Mouse (Mus musculus) frontal cortex, adult 2 months (tissue): Measurements from ENCODE around the gene Chrnd. TPM values are rescaled to one million over a fixed set of nuclear protein-coding genes. Genes with fewer than 3 reads are reported as not detected.

Experiments
- DNase-seq, 2 experiments: peaks; one replicate each; pipeline ENCODE4 v3.0.0; 2022; ENCODE audit warnings: low spot score in 1 of 2; ENCODE audit errors: extremely low spot score in 1 of 2
- polyA plus RNA-seq: library from polyadenylated mRNA; depleted of rRNA; stranded (reverse); fragments of >200 nt; gene quantifications from 2 replicates; pipeline ENCODE4 v1.2.3, GENCODE M21; 2012; rRNA removed

The Chrnd gene
- polyA plus RNA-seq, 1 experiment: not detected

- no peak for DNase-seq
Measured at GRCm38 (mm10) chr1:87226409-87227159, 36.2 kb downstream of the Chrnd start.

- no peak for DNase-seq
Measured at GRCm38 (mm10) chr1:87227160-87227550, 36.7 kb downstream of the Chrnd start.

- DNase-seq: no peak
Measured at GRCm38 (mm10) chr1:87230606-87231005, 40.2 kb downstream of the Chrnd start.

GRCm38 (mm10) chr1:87232197-87232596, 41.8 kb downstream of the Chrnd start:
- no peak for DNase-seq

GRCm38 (mm10) chr1:87239056-87239455, 48.6 kb downstream of the Chrnd start:
- DNase-seq: no peak

GRCm38 (mm10) chr1:87243021-87243420, 52.6 kb downstream of the Chrnd start:
- no peak for DNase-seq

- DNase-seq: no peak
Measured at GRCm38 (mm10) chr1:87245430-87245829, 55.0 kb downstream of the Chrnd start.

- peak; percentile 33 to 90 for DNase-seq
Measured at GRCm38 (mm10) chr1:87245929-87246815, 55.8 kb downstream of the Chrnd start.

Other genes with a start within 250 kb of the Chrnd start
- gene Alppl2, start 100.7 kb upstream of the Chrnd start, polyA plus RNA-seq: not detected in 2 replicates
- gene Alpi, start 89.0 kb upstream of the Chrnd start, polyA plus RNA-seq: 0.04 TPM in 1 of 2 replicates, not detected in the other
- gene Akp3, start 65.6 kb upstream of the Chrnd start, polyA plus RNA-seq: not detected in 2 replicates
- 3.2 and 3.6 TPM in 2 replicates for gene Ecel1, start 34.1 kb upstream of the Chrnd start, polyA plus RNA-seq
- gene Prss56, start 7.3 kb upstream of the Chrnd start, polyA plus RNA-seq: 5.0 and 5.2 TPM in 2 replicates
- gene Chrng, start 14.1 kb downstream of the Chrnd start, polyA plus RNA-seq: not detected in 2 replicates
- gene Eif4e2, start 23.3 kb downstream of the Chrnd start, polyA plus RNA-seq: 56.6 and 59.9 TPM in 2 replicates
- 27.6 and 29.0 TPM in 2 replicates for gene Efhd1, start 73.8 kb downstream of the Chrnd start, polyA plus RNA-seq
- 64.0 and 74.3 TPM in 2 replicates for gene Gigyf2, start 136.4 kb downstream of the Chrnd start, polyA plus RNA-seq
- 2.5 and 3.5 TPM in 2 replicates for gene Kcnj13, start 204.1 kb downstream of the Chrnd start, polyA plus RNA-seq